In genomic region chr10:73782945-73783344, GRCm38 (mm10) we compare ENCODE assay signal across 16 mouse cellular contexts.
DNase-seq lines count a peak whose midpoint lies in the region; ATAC-seq and TF ChIP-seq lines count a peak whose summit lies in the region.
"Had no signal": no experiment of that assay in that cellular context is flagged by ENCODE, and none has a peak within 500 bp of the region (broad histone marks: within the 10 kb centered on the region; RNA-seq: fewer than 3 reads in every experiment).

No protein-coding gene starts in this region.

- no peak overlapping the region for H3K27ac ChIP-seq in hindbrain, embryonic 12.5 days
- no peak overlapping the region for H3K27ac ChIP-seq in hindbrain, embryonic 11.5 days (ENCODE audit: low read depth, low read length)
- H3K27ac ChIP-seq in lung, postnatal 0 days (ENCODE audit: low read length) = no peak overlapping the region
- H3K27ac ChIP-seq: heart, embryonic 15.5 days; liver, embryonic 12.5 days; midbrain, embryonic 10.5 days; neural tube, embryonic 15.5 days had no signal

- DNase-seq in hindbrain, embryonic 11.5 days (ENCODE audit: low spot score) = no peak
- DNase-seq in MN1 (ENCODE audit: low spot score) = peak; percentile 12
- DNase-seq in brain, embryonic 14.5 days (ENCODE audit: low read depth) = peak; percentile 59
- DNase-seq in lung, postnatal 0 days (ENCODE audit: low spot score) = peak; percentile 31
- no peak for DNase-seq in frontal cortex, postnatal 10 days (ENCODE audit: low spot score in 2 of 2)
- no peak for DNase-seq in kidney, postnatal 25 days
- DNase-seq: adrenal gland, postnatal 25 days; cerebellum, postnatal 25 days; layer of hippocampus, postnatal 36 days; thymus, postnatal 4 days had no signal

- no peaks in the 10 kb centered on the region for H3K4me1 ChIP-seq in hindbrain, embryonic 12.5 days
- H3K4me1 ChIP-seq in hindbrain, embryonic 11.5 days (replicated peaks; ENCODE audit: control insufficient read depth, insufficient read depth, low read length) = no peaks in the 10 kb centered on the region
- H3K4me1 ChIP-seq in lung, postnatal 0 days (ENCODE audit: insufficient read depth, low read depth, low read length) = no peaks in the 10 kb centered on the region
- H3K4me1 ChIP-seq: heart, embryonic 15.5 days; liver, embryonic 12.5 days; midbrain, embryonic 10.5 days had no signal

- TF ChIP-seq CTCF in brain, embryonic 14.5 days (IDR thresholded peaks at IDR 0.05; ENCODE audit: borderline replicate concordance, extremely low read depth, insufficient read depth, insufficient read length) = no peak
- TF ChIP-seq CTCF in lung, postnatal 0 days (IDR thresholded peaks at IDR 0.05) = no peak

- no peak overlapping the region for H3K4me2 ChIP-seq in hindbrain, embryonic 12.5 days (replicated peaks)
- no peak overlapping the region for H3K4me2 ChIP-seq in hindbrain, embryonic 11.5 days (replicated peaks; ENCODE audit: low read depth, low read length)
- H3K4me2 ChIP-seq in lung, postnatal 0 days (replicated peaks; ENCODE audit: low read depth, low read length) = no peak overlapping the region
- H3K4me2 ChIP-seq: heart, embryonic 15.5 days; liver, embryonic 12.5 days; neural tube, embryonic 15.5 days had no signal

- TF ChIP-seq POLR2A in brain, embryonic 14.5 days (IDR thresholded peaks at IDR 0.05; ENCODE audit: borderline replicate concordance, extremely low read depth, insufficient read depth, insufficient read length, poor library complexity, severe bottlenecking) = no peak

- H3K36me3 ChIP-seq in hindbrain, embryonic 12.5 days = no peaks in the 10 kb centered on the region
- H3K36me3 ChIP-seq in hindbrain, embryonic 11.5 days (ENCODE audit: control insufficient read depth, insufficient read depth, low read length) = no peaks in the 10 kb centered on the region
- no peaks in the 10 kb centered on the region for H3K36me3 ChIP-seq in lung, postnatal 0 days (ENCODE audit: insufficient read depth, low read length)
- H3K36me3 ChIP-seq: heart, embryonic 15.5 days; liver, embryonic 12.5 days; midbrain, embryonic 10.5 days; neural tube, embryonic 15.5 days had no signal

- no peaks in the 10 kb centered on the region for H3K27me3 ChIP-seq in hindbrain, embryonic 12.5 days
- no peaks in the 10 kb centered on the region for H3K27me3 ChIP-seq in hindbrain, embryonic 11.5 days (ENCODE audit: control insufficient read depth, insufficient read depth, low read length)
- no peaks in the 10 kb centered on the region for H3K27me3 ChIP-seq in lung, postnatal 0 days (replicated peaks; ENCODE audit: insufficient read depth, low read length)
- H3K27me3 ChIP-seq: heart, embryonic 15.5 days; liver, embryonic 12.5 days; neural tube, embryonic 15.5 days had no signal

- no peak overlapping the region for H3K4me3 ChIP-seq in hindbrain, embryonic 12.5 days
- H3K4me3 ChIP-seq in hindbrain, embryonic 11.5 days (ENCODE audit: low read depth, low read length) = no peak overlapping the region
- H3K4me3 ChIP-seq in lung, postnatal 0 days (ENCODE audit: low read depth, low read length) = no peak overlapping the region
- H3K4me3 ChIP-seq: heart, embryonic 15.5 days; liver, embryonic 12.5 days; midbrain, embryonic 10.5 days; myocyte; neural tube, embryonic 15.5 days had no signal

- H3K9ac ChIP-seq in hindbrain, embryonic 12.5 days = no peak overlapping the region
- no peak overlapping the region for H3K9ac ChIP-seq in hindbrain, embryonic 11.5 days (ENCODE audit: low read depth, low read length)
- no peak overlapping the region for H3K9ac ChIP-seq in lung, postnatal 0 days (replicated peaks; ENCODE audit: low read depth)
- H3K9ac ChIP-seq: heart, embryonic 15.5 days; liver, embryonic 12.5 days; neural tube, embryonic 15.5 days had no signal

- ATAC-seq in hindbrain, embryonic 12.5 days (ENCODE audit: low FRiP score) = 0 out of 2 replicates have a peak, but pooled peaks have one; percentile 22
- ATAC-seq in hindbrain, embryonic 11.5 days (ENCODE audit: low FRiP score) = no peak
- peak; percentile 44; the same call in 1 of the 2 replicates for ATAC-seq in lung, postnatal 0 days
- ATAC-seq: liver, embryonic 12.5 days had no signal

- 58% methylated on average over 4 of the region's 4 CpGs for WGBS in hindbrain, embryonic 12.5 days
- WGBS in hindbrain, embryonic 11.5 days = 69% methylated on average over 4 of the region's 4 CpGs
- 38% methylated on average over 4 of the region's 4 CpGs for WGBS in lung, postnatal 0 days

- no peak for TF ChIP-seq EP300 in lung, postnatal 0 days (IDR thresholded peaks at IDR 0.05)

- H3K9me3 ChIP-seq in hindbrain, embryonic 12.5 days (replicated peaks) = no peaks in the 10 kb centered on the region
- H3K9me3 ChIP-seq in hindbrain, embryonic 11.5 days (ENCODE audit: control insufficient read depth, low read length) = no peaks in the 10 kb centered on the region
- no peaks in the 10 kb centered on the region for H3K9me3 ChIP-seq in lung, postnatal 0 days (ENCODE audit: low read length)
- H3K9me3 ChIP-seq: heart, embryonic 15.5 days; midbrain, embryonic 10.5 days; neural tube, embryonic 15.5 days had no signal

Comparison
In these comparisons a context has a peak if more than half of its experiments do, and no peak if none do; other contexts are left out.
1. DNase-seq: peak in MN1 (single experiment), brain, embryonic 14.5 days (single experiment) and lung, postnatal 0 days (single experiment); none in hindbrain, embryonic 11.5 days (single experiment), frontal cortex, postnatal 10 days (0 of 2) and kidney, postnatal 25 days (0 of 2).